Mouse (Mus musculus) T-cell, adult 66 days (primary cell): ENCODE results near the gene Tceal3. TPM values are rescaled to one million over a fixed set of nuclear protein-coding genes. Genes with fewer than 3 reads are reported as not detected.

Experiments
- total RNA-seq, 2 experiments: library from RNA; stranded (reverse); gene quantifications; 3 replicates in 1 of 2; 4 replicates in 1 of 2; pipeline ENCODE4 v1.2.4; 2023

Tceal3 gene
- total RNA-seq = not detected

GRCm38 (mm10) chrX:136590199-136590896 lies at the start of gene Tceal3:
Tceal3 (plus strand) TSS chrX:136590842.

GRCm38 (mm10) chrX:136543956-136544355 lies 46.7 kb upstream of the Tceal3 start, which contains the start of gene Kir3dl2:
Kir3dl2 (minus strand) TSS chrX:136544056.

GRCm38 (mm10) chrX:136707446-136708167 lies 117.0 kb downstream of the Tceal3 start, which contains the start of gene Tceal1:
Tceal1 (plus strand) TSS chrX:136707982.

Other genes starting within 250 kb of the Tceal3 start
- not detected for gene Kir3dl1, start 72.8 kb upstream of the Tceal3 start, total RNA-seq
- gene Kir3dl2, start 46.8 kb upstream of the Tceal3 start, total RNA-seq = not detected
- not detected for gene Tceal1, start 117.1 kb downstream of the Tceal3 start, total RNA-seq
- 100 to 1,000 TPM; 108 to 113 TPM for gene Morf4l2, start 152.8 kb downstream of the Tceal3 start, total RNA-seq
- gene Glra4, start 189.3 kb downstream of the Tceal3 start, total RNA-seq = not detected
- gene Plp1, start 231.8 kb downstream of the Tceal3 start, total RNA-seq = 1 to 10 TPM; 3.6 to 5.2 TPM